Mouse (Mus musculus) adipocyte (in vitro differentiated cells): ENCODE measurements at regions not wholly inside any gene's neighbourhood (a gene's known extent, or its start where the extent isn't known, plus 50 kb on each side); places are given as distances from the start of the nearest gene placed in this dataset.
A peak's percentile ranks its signal among the peaks of the same experiment; 100 is the strongest.
"Not testable (repeated sequence)": the region's sequence is repeated elsewhere in the genome, so short reads cannot be mapped to it uniquely, and the experiment has no call there.

Source experiments
- DNase-seq: peaks from one replicate; pipeline ENCODE4 v3.0.0-alpha.2; 2016; ENCODE audit warnings: low spot score

DNA sequence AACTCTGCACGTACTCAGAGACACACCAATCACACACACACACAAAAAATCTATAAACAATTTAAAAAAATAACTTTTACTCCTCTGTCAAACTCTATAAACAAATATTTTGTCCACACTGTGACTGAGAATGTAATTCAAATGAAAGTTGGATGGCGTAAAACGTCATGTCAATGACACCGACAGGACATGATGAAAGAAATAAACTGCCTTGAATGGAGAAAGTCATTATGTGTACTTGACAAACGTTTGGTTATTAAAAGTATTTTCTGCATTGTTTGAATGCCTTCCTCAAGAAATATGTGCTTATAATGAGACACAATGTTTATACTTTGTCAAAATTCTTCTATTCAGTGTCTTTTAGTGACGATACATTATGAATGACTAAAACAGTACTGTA lies 1171.6 kb upstream of the Pcdh20 start:
- DNase-seq, result no peak

DNA sequence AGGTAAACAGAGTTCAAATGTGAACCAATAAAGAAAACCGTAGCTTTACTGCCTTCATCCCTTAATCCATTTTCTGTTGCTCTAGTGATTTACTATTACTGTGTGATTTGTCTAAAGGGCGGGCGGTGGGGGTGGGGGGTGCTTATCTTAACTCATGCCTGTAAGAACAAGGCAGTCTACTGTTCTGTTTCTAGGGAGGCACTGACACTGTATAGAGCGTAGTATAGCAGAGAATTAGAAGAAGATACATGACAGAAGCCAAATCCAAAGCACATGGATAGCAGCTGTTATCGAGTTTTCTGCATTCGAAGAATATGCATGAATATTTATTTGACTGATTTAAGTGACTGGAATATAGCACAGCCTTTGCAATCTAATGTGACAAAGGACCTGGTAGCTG lies 1168.1 kb upstream of the Pcdh20 start:
- no peak for DNase-seq

DNA sequence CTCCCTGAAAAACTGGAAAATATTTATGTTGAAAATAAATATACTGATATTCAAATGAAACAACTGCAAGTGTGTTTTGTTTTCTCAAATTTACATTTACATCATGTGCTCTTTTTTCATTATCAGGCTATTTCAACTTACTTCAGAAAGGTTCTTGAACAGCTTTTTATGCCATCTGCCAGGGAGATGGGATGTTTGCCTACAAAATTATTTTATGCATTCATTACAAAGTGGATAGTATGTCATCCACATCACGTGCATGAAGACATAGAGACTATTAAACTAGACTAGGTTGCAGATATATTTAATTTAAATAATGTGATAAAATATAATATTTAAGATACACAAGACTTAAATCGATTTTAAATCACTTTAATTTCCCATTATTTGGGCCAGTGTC lies 1165.5 kb upstream of the Pcdh20 start:
- DNase-seq, result no peak

DNA sequence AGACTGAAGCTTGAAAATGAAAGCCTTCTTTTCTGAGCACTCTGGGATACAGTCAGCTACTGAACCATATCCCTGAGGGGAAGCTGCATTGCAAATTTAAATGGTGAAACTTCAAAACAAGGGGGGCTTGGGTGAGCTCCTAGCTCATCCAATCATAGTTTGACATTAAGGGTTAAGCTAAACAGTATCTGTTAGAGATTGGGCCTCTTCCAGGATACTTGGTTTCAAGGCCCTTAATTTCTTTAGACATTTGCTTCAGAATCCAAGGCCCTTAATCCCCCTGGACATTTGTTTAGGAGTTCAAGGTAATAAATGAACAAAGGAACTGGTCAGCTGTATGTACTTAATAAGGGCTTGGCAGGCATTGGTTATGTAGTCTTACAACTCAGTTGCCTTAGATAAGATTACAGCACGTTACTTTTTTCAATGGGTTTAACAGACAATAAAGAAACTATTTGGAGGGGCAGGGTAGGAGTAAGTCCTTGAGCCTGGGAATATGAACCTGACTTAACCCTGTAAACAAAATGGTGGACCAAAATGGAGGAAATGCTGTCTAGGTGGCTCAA lies 1163.4 kb upstream of the Pcdh20 start:
- no peak for DNase-seq

DNA sequence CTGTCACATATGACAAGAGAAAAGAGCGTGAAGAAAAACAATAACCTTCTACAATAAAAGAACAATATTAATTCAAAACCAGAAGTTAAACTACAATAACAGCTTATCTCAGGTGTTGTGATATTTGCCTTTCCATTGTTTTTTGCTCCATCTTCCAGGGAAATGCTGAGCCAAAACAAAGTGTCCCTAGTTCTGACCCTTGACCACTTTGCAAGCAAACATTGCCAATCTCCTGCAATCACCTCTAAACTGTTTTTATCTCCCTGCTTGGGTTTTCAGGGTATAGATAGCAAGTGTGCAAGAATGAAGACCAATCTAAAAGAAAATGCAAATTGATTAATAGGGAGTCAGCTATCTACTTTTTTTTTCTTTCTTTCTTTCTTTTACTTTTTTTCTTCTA lies 1162.5 kb upstream of the Pcdh20 start:
- DNase-seq, result no peak

DNA sequence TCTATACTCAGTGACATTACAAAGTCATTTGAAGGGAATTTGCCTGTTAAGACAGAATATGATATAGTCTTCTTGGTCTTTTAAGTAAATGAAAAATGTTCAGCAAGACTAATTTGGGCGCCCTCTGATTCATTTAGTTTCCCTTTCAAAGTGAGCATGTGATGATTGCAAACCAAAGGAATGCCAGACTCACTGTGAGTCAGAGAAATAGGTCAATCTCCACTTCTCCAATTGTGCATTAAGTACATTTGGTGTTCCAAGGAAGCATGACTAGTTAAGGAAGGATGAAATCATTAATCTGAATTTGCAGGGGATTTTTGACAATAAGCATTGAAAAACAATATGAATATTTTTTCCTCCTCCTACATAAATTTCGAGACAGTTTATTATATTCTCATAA lies 1139.5 kb upstream of the Pcdh20 start:
- no peak for DNase-seq

DNA sequence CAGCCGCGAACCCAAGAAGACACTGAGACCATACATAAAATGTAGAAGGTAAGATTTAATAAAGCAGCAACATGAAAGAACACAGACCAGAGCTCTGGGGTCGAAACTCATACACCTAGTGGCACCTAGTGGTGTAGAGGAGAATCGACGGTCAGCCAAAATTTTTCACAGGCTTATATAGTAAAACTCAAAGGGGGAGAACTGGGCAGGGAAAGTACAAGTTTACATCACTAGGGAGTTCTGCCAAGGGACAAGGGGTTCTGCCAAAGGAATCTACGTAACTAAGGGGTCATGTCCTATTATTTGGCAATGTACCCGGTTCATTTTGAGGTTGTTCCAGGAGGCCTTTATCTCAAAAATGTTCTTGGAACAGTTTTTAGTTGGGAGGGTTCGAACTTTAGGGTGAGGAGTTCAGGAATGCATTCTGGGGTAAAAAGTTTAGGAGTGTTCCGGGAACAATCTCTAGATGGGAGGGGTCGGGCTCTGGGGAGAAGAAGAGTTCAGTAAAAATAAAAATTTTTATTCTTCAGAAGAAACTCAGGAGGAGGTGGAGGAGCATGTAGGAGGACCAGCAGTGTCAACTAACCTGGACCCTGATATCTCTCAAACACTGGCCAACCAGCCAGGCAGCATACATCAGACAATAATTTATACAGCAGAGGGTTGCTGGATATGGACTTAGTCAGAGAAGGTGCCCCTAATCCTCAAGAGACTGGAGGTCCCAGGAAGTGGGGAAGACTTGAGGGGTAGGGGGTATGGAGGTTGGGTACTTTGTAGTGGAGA lies 1138.7 kb upstream of the Pcdh20 start:
- not testable (repeated sequence) for DNase-seq

DNA sequence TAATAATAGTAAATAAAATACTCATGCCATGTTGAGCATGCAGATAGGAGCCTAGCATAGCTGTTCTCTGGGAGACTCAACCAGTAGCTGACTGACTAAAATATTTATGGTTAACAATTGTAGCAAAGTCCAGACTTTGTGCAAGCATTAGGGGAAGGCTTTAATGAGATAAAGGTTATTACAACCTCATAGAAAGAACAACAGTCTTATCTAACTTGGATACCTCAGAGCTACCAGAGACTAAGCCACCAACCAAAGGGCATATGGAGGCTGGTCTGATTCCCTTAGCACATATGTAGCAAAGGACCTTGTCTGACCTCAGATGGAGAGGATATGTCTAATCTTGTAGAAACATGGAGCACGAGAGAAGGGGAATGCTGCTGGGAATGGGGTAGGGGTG lies 1136.4 kb upstream of the Pcdh20 start:
- no peak for DNase-seq

DNA sequence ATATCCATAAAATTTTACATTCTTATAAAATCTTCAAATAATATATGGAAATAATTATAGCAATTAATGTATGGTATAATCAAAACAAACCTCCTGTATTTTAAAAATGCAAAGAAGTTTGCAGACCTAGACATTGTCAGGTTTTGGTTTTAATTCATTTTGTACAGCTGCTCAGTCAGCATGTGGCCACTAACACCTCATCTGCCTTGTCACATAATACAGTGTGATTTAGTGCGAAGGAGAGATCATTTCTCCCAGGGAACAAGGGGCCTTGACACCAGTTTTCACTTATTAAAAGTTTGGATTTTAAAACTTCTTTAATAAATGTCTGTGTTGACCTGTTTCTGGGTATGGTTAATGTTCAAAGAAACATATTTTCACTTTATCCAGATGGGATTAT lies 1126.6 kb upstream of the Pcdh20 start:
- DNase-seq, result no peak

DNA sequence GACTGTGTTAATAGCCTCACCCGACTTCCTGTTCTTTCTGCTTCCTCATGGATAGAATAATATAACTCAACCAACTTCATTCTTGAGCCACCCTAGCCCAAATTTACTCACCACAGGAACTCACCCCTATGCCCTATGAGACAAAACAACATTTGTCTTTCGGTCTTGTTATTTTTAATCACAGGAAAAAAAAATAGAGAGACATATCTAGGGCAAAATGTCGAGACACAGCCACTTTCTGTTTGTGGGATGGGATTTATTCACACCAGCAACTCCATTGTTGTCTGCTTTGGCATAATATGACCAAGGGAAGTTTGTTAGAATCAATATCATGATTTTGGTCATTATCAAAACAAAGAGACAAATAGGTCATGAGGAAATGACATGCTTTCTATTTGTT lies 1102.4 kb upstream of the Pcdh20 start:
- DNase-seq, result no peak

DNA sequence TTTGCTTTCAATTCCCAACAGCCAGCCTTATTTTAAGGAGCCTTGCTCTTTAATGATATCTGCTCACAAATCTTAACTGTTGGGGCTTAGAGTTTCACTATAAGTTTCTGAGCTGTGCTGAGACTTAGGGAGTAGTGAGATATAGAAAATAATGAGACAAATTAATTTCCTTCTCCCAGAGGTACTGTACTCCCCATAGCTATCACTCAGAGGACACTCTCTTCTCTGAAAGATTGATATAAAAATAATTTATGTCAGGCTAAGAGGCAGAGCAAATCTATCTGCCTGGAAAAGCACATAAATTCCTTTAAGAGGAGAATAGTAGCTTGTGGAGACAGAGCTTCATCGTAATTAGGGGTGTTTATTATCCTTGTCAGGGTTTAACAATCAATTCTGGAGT lies 1100.5 kb upstream of the Pcdh20 start:
- no peak for DNase-seq

DNA sequence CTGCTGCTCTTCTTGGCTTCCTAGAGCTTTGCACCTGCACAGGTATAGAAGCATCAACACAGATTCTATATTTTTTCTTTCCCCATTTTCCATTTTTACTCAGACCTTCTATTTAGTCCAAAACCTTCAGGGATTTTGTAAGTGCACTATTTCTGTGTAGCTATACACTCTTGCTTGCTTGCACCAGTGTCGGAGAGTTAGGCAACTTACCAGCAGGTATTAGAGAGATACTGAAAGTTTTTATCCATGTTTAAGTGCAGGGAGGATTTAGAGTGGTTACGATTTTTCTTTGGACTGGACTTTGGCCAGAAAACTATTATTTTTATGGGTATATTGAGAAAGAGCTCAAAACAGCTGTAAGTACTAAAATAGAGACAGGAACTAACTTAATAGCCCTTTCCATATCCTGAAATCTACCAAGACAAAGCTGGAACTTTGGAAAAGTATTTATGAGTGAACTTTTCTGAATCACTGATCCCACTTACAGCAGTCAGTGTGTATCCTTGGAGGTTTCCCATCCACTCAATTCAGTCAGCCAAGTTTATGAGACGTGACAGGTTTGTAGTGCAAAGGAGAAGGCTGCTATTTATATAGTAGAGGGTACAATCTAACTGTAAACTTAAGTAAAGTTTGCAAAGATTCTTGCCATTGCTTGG lies 1088.8 kb upstream of the Pcdh20 start:
- DNase-seq, result peak; percentile 3

DNA sequence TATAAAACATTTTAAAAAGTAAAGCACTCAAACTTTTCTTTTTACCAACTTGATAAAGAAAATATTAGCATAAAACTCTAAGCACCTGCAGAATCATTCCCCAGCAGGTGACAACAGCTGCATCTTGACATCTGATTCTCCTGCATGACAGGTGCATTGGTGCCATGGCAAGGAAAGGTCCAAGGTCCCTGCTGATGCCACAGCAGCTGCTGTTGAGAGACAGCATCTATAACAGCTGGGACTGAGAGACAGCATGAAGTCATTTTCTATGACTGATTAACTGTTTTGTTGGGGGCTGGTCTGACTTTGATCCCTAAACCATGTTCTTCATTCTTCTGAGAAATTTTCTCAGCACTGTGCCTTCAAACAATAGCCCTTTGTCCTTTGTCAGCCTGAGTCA lies 1086.1 kb upstream of the Pcdh20 start:
- DNase-seq, result no peak

DNA sequence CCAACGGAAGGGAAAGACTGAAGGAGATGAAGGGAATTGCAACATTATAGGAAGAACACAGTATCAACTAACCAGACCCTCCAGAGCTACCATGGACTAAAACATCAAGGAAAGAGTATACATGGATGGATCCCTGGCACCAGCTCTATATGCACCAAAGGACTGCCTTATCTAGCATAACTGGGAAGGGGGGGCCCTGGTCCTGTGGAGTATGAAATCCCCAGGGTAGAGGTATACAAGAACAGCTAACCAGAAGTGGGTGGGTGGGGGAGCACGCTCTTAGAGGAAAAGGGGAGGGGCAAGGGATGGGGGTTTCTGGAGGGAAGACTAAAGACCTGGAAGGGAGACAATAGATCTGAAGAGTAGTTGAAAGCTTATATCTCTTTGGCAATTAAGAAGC lies 1085.0 kb upstream of the Pcdh20 start:
- no peak for DNase-seq

DNA sequence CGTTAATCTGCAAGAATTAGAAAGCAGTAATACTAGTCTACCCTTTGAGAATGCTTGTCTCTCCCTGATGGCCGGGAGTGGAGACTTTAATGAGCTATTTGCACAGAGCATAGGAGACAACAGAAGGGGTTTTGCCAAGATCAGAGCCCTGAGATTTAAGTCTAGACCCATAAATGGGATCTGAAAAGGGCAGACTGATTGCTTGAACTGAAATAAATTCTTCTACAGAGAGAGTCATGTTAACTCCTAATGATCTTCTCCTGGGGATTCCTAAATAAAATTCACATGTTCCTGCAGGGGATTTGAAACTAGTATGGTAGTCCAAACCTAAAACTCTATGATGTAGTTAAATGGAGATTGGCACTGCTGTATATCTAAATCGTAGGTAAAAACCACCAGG lies 1082.9 kb upstream of the Pcdh20 start:
- no peak for DNase-seq
